Mouse (Mus musculus): Measurements from ENCODE around the gene Anks1b. TPM values are rescaled to one million over a fixed set of nuclear protein-coding genes. Genes with fewer than 3 reads are reported as not detected.

Anks1b gene
- polyA plus RNA-seq, 1 experiment from 2014 or later: 17.3 TPM

- no peaks in the 10 kb centered on the region for H3K27me3 ChIP-seq (ENCODE audit: control insufficient read depth, insufficient read depth, low read length)
- no peak overlapping the region for H3K27ac ChIP-seq (ENCODE audit: low read depth, low read length)
- H3K4me3 ChIP-seq (ENCODE audit: low read depth, low read length): no peak overlapping the region
- WGBS: 92% methylated on average over 7 of the region's 7 CpGs
- no peaks in the 10 kb centered on the region for H3K9me3 ChIP-seq (ENCODE audit: control insufficient read depth, low read length)
- DNase-seq (ENCODE audit: low spot score): no peak
- H3K4me1 ChIP-seq (replicated peaks; ENCODE audit: control insufficient read depth, insufficient read depth, low read length): no peaks in the 10 kb centered on the region
- no peaks in the 10 kb centered on the region for H3K36me3 ChIP-seq (ENCODE audit: control insufficient read depth, insufficient read depth, low read length)
- no peak overlapping the region for H3K4me2 ChIP-seq (ENCODE audit: low read depth, low read length, severe bottlenecking)
- no peak overlapping the region for H3K9ac ChIP-seq (ENCODE audit: low read length)
- no peak for ATAC-seq (replicated peaks; ENCODE audit: low FRiP score)
These were observed 1050.2 kb downstream of the Anks1b start for GRCm38 (mm10) chr10:90923476-90923875.

- ATAC-seq (replicated peaks; ENCODE audit: low FRiP score) (no peak), DNase-seq (ENCODE audit: low spot score) (no peak)
- no peaks in the 10 kb centered on the region for H3K9me3 ChIP-seq (ENCODE audit: control insufficient read depth, low read length)
- no peaks in the 10 kb centered on the region for H3K27me3 ChIP-seq (ENCODE audit: control insufficient read depth, insufficient read depth, low read length)
- no peaks in the 10 kb centered on the region for H3K36me3 ChIP-seq (ENCODE audit: control insufficient read depth, insufficient read depth, low read length)
- H3K9ac ChIP-seq (ENCODE audit: low read length): no peak overlapping the region
- WGBS: 89% methylated on average over 5 of the region's 5 CpGs
- no peaks in the 10 kb centered on the region for H3K4me1 ChIP-seq (replicated peaks; ENCODE audit: control insufficient read depth, insufficient read depth, low read length)
- no peak overlapping the region for H3K4me3 ChIP-seq (ENCODE audit: low read depth, low read length)
- no peak overlapping the region for H3K4me2 ChIP-seq (ENCODE audit: low read depth, low read length, severe bottlenecking)
- H3K27ac ChIP-seq (ENCODE audit: low read depth, low read length): no peak overlapping the region
These were observed 1059.8 kb downstream of the Anks1b start for GRCm38 (mm10) chr10:90933088-90933487.

GRCm38 (mm10) chr10:90934678-90935077 is 1061.4 kb downstream of the Anks1b start:
- Histone ChIP-seq H3K4me1 (replicated peaks; ENCODE audit: control insufficient read depth, insufficient read depth, low read length) (no peaks in the 10 kb centered on the region), H3K27me3 (ENCODE audit: control insufficient read depth, insufficient read depth, low read length) (no peaks in the 10 kb centered on the region), H3K36me3 (ENCODE audit: control insufficient read depth, insufficient read depth, low read length) (no peaks in the 10 kb centered on the region), H3K4me2 (ENCODE audit: low read depth, low read length, severe bottlenecking) (no peak overlapping the region), H3K9ac (ENCODE audit: low read length) (no peak overlapping the region), H3K4me3 (ENCODE audit: low read depth, low read length) (no peak overlapping the region), H3K27ac (ENCODE audit: low read depth, low read length) (no peak overlapping the region), H3K9me3 (ENCODE audit: control insufficient read depth, low read length) (no peaks in the 10 kb centered on the region)
- 65% methylated on average over 13 of the region's 13 CpGs for WGBS
- no peak for ATAC-seq (replicated peaks; ENCODE audit: low FRiP score)
- no peak for DNase-seq (ENCODE audit: low spot score)

- H3K4me2 ChIP-seq (ENCODE audit: low read depth, low read length, severe bottlenecking): no peak overlapping the region
- no peak for ATAC-seq (replicated peaks; ENCODE audit: low FRiP score)
- no peaks in the 10 kb centered on the region for H3K9me3 ChIP-seq (ENCODE audit: control insufficient read depth, low read length)
- H3K4me1 ChIP-seq (replicated peaks; ENCODE audit: control insufficient read depth, insufficient read depth, low read length): no peaks in the 10 kb centered on the region
- no peak overlapping the region for H3K27ac ChIP-seq (ENCODE audit: low read depth, low read length)
- H3K9ac ChIP-seq (ENCODE audit: low read length): no peak overlapping the region
- H3K36me3 ChIP-seq (ENCODE audit: control insufficient read depth, insufficient read depth, low read length): no peaks in the 10 kb centered on the region
- no peak overlapping the region for H3K4me3 ChIP-seq (ENCODE audit: low read depth, low read length)
- WGBS: 88% methylated on average over 5 of the region's 5 CpGs
- no peak for DNase-seq (ENCODE audit: low spot score)
- no peaks in the 10 kb centered on the region for H3K27me3 ChIP-seq (ENCODE audit: control insufficient read depth, insufficient read depth, low read length)
These were observed 1064.6 kb downstream of the Anks1b start for GRCm38 (mm10) chr10:90937721-90938460.

- Histone ChIP-seq H3K4me2 (ENCODE audit: low read depth, low read length, severe bottlenecking) (no peak overlapping the region), H3K36me3 (ENCODE audit: control insufficient read depth, insufficient read depth, low read length) (no peaks in the 10 kb centered on the region), H3K4me1 (replicated peaks; ENCODE audit: control insufficient read depth, insufficient read depth, low read length) (no peaks in the 10 kb centered on the region), H3K9ac (ENCODE audit: low read length) (no peak overlapping the region), H3K27me3 (ENCODE audit: control insufficient read depth, insufficient read depth, low read length) (no peaks in the 10 kb centered on the region), H3K27ac (ENCODE audit: low read depth, low read length) (no peak overlapping the region), H3K9me3 (ENCODE audit: control insufficient read depth, low read length) (no peaks in the 10 kb centered on the region), H3K4me3 (ENCODE audit: low read depth, low read length) (no peak overlapping the region)
- DNase-seq (ENCODE audit: low spot score) (no peak), ATAC-seq (replicated peaks; ENCODE audit: low FRiP score) (no peak)
- WGBS: 91% methylated on average over 15 of the region's 15 CpGs
These were observed 1067.5 kb downstream of the Anks1b start for GRCm38 (mm10) chr10:90940521-90941520.

GRCm38 (mm10) chr10:90942001-90942700 is 1068.8 kb downstream of the Anks1b start:
- Histone ChIP-seq H3K9ac (ENCODE audit: low read length) (no peak overlapping the region), H3K4me2 (ENCODE audit: low read depth, low read length, severe bottlenecking) (no peak overlapping the region), H3K27ac (ENCODE audit: low read depth, low read length) (no peak overlapping the region), H3K36me3 (ENCODE audit: control insufficient read depth, insufficient read depth, low read length) (no peaks in the 10 kb centered on the region), H3K9me3 (ENCODE audit: control insufficient read depth, low read length) (no peaks in the 10 kb centered on the region), H3K4me1 (replicated peaks; ENCODE audit: control insufficient read depth, insufficient read depth, low read length) (no peaks in the 10 kb centered on the region), H3K4me3 (ENCODE audit: low read depth, low read length) (no peak overlapping the region), H3K27me3 (ENCODE audit: control insufficient read depth, insufficient read depth, low read length) (no peaks in the 10 kb centered on the region)
- DNase-seq (ENCODE audit: low spot score): no peak
- no peak for ATAC-seq (replicated peaks; ENCODE audit: low FRiP score)
- 88% methylated on average over 14 of the region's 14 CpGs for WGBS

GRCm38 (mm10) chr10:90947043-90947442 is 1073.7 kb downstream of the Anks1b start:
- no peaks in the 10 kb centered on the region for H3K4me1 ChIP-seq (replicated peaks; ENCODE audit: control insufficient read depth, insufficient read depth, low read length)
- ATAC-seq (replicated peaks; ENCODE audit: low FRiP score) (no peak), DNase-seq (ENCODE audit: low spot score) (no peak)
- H3K9me3 ChIP-seq (ENCODE audit: control insufficient read depth, low read length): no peaks in the 10 kb centered on the region
- H3K4me3 ChIP-seq (ENCODE audit: low read depth, low read length): no peak overlapping the region
- H3K9ac ChIP-seq (ENCODE audit: low read length): no peak overlapping the region
- no peak overlapping the region for H3K27ac ChIP-seq (ENCODE audit: low read depth, low read length)
- no peaks in the 10 kb centered on the region; the same call in 1 of the 2 replicates for H3K36me3 ChIP-seq (ENCODE audit: control insufficient read depth, insufficient read depth, low read length)
- H3K4me2 ChIP-seq (ENCODE audit: low read depth, low read length, severe bottlenecking): no peak overlapping the region
- 89% methylated on average over 6 of the region's 6 CpGs for WGBS
- H3K27me3 ChIP-seq (ENCODE audit: control insufficient read depth, insufficient read depth, low read length): no peaks in the 10 kb centered on the region

- H3K36me3 ChIP-seq (ENCODE audit: control insufficient read depth, insufficient read depth, low read length): no peaks in the 10 kb centered on the region; the same call in 1 of the 2 replicates
- WGBS: 92% methylated on average over 18 of the region's 18 CpGs
- no peak overlapping the region for H3K4me3 ChIP-seq (ENCODE audit: low read depth, low read length)
- DNase-seq (ENCODE audit: low spot score) (no peak), ATAC-seq (replicated peaks; ENCODE audit: low FRiP score) (no peak)
- H3K4me2 ChIP-seq (ENCODE audit: low read depth, low read length, severe bottlenecking): no peak overlapping the region
- H3K4me1 ChIP-seq (replicated peaks; ENCODE audit: control insufficient read depth, insufficient read depth, low read length): no peaks in the 10 kb centered on the region
- no peak overlapping the region for H3K9ac ChIP-seq (ENCODE audit: low read length)
- H3K27me3 ChIP-seq (ENCODE audit: control insufficient read depth, insufficient read depth, low read length): no peaks in the 10 kb centered on the region
- H3K9me3 ChIP-seq (ENCODE audit: control insufficient read depth, low read length): no peaks in the 10 kb centered on the region
- H3K27ac ChIP-seq (ENCODE audit: low read depth, low read length): no peak overlapping the region
These were observed 1074.5 kb downstream of the Anks1b start for GRCm38 (mm10) chr10:90947608-90948373.
